Mouse (Mus musculus) spleen, postnatal 10 days (tissue): Measurements from ENCODE around the gene Pdia4.
"Not testable (repeated sequence)": the region's sequence is repeated elsewhere in the genome, so short reads cannot be mapped to it uniquely, and the experiment has no call there.

Source experiments
- DNase-seq, 2 experiments: peaks; one replicate each; pipeline ENCODE4 v3.0.0; 2021 to 2022; ENCODE audit warnings: low spot score in 2 of 2

Gene Pdia4

DNA sequence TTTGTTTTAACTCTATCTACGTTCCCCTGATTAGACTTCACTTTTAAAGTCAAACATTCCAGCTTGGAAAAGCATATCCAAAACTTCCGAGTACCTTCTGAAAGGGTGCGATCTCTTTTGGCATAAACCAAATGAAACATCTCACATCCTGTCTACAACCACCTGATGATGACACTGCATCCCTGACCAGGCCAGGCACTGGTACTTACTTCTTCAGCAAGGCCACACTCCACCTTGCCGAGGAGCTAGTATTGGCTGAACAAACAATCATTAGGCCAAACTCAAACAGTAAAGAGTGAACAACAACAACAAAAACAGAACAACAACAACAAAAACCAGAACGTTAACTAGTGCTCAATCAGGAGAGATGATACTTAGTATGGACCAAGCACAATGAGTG, 1.9 kb downstream of the Pdia4 start:
- DNase-seq = no peak

DNA sequence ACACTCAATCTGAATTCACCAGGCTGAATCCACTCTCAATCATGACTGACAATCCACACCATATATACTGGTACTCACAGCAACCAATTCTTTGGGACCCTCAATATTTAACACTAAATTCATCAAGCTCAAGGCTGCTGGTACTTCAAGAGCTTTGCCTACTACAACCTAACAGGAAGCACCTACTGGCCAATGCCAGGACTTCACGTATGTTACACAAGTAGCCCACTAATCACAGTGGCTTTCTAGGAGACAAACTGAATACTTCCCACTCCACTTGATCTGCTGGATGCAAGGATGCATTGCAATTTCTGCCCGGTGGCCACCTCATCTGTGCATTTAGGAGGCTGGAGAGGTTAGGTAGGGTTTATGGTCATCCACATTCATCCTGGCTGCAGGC, 3.0 kb downstream of the Pdia4 start:
- no peak for DNase-seq

DNA sequence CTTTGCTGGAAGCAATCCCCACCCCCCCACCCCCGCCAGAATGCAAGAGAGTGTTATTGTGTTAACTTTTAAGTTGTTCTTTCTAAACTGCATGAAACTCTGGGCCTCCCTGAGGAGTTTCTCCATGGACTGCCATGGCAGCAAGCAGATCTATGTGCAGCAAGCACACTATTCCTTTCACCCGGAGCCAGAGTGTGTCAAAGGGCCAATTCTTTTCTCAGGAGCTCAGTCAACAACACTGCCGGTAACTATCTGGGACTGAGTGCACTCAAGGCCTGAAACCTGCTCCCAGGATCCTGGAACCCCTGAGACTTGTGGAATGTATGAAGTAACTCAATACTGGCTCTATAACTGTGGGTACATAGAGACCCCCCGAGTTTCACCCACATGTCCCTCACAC, 4.2 kb downstream of the Pdia4 start:
- no peak for DNase-seq

DNA sequence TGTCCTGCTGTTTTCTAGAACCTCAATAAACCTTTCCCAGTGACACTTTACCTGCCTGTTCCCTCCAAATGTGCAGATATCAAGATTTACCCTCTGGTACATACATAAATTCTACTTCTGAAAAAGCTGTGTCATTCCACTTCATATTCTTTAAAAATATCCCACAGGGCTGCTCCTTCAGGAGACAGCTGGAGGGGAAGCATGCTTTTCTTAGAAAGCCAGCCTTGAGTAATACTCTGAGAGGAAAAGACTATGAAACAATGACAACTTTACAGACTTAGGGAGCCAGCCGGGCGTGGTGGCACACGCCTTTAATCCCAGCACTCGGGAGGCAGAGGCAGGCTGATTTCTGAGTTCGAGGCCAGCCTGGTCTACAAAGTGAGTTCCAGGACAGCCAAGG, 4.7 kb downstream of the Pdia4 start:
- no peak for DNase-seq

DNA sequence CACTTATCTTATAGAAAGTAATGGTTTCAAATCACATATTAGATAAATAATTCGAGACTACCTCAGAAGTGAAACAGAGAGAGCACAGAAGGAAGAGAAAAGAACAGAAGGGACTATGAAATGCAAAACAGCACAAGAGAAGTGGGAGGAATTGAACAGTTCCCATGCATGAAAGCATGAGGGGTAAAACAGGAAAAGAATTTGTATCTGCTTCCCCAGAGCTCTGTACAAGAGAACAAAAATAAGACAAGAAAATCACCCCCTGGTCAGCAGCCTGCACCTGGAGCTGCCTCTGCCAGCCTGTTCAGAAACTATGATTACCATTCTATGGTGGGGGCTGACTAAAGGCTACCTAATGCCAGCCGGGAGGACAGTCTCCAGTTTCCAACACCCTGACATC, 5.8 kb downstream of the Pdia4 start:
- DNase-seq = no peak

DNA sequence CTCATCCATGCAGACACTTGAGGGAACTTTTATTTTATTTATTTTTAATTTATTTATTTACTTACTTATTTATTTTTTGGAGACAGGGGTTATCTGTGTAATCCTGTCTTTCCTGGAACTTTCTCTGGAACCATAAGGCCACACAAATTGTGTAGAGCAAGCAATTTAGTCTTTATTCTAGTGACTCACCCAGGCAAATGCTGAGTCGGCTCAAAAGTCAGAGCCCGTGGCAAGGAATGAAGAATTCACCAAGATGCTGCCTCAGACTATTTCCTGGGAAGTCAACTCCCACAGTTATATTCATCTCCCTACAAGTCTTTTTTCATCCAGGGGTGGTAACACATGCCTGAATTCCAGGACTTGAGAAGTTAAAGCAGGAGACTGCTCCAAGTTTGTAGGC, 7.7 kb downstream of the Pdia4 start:
- no peak for DNase-seq

DNA sequence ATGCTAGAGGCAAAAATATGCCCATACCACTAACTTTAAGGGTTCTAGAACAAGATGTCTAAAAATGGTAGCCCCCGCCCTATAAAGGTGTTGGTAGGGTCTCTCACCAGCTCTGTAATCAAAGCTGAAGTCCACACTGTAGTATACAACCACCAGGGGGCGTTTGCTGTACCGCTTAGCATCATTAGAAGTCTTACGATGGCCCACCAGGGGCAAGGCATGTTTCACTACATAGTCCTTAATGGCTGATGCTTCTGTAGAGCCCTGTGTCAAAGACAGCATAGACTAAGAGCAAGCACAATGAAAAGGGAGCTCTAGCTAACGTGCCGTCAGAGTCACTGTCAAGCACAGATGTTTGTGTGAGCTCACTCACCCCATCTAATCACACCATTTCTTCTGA, 14.2 kb downstream of the Pdia4 start:
- DNase-seq = peak; percentile 35 to 71

DNA sequence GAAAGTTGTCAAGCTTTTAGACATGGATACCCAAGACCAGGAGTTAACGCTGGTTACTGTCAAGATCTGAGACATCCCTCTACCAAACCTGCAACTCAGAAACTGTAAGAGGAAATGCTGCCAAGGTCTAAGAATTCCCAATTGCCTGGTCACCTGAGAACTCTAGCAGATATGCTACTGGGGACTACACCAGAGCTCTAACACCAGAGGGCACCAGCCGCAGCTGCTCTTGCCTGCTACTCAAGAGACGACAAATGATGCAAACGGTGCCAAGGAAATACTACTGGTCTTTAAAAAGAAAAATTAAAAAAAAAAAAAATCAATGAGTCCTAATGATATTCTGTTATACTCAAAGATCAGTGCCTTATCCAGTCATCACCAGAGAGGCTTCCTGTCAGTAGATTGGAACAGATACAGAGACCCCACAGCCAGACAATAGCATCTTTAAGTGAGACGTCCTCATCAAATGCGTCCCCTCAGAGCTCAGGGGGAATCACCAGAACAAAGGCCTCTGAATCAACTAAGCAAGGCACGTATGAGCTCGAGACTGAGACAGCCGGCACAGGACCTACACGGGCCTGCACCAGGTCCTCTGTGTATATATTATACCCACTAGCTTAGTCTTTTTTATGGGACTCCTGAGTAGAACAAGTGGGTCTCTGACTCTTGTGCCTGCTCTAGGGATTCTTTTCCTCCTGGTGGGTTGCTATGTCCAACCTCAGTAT, 19.0 kb downstream of the Pdia4 start:
- peak in 1 of 2 experiments; percentile 50 for DNase-seq

DNA sequence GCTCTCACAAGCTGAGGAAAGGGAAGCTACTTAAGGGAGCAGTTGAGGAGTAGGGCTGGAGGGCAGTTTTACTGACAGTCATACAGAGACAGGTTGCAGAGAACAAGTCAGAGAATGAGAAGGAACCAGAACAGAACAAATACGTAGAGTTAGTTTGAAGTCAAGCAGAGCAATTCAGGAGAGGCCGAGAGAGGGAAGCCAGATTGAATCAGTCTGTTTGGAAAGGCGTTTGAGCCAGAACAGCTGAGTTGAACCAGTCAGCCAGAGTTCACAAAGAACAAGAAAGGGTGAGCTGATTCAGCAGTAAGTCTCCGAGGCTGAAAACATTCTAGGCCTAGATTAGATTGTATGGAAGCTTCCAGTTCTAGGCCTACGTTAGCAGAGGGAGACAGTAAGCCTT, 19.9 kb downstream of the Pdia4 start:
- DNase-seq = no peak

DNA sequence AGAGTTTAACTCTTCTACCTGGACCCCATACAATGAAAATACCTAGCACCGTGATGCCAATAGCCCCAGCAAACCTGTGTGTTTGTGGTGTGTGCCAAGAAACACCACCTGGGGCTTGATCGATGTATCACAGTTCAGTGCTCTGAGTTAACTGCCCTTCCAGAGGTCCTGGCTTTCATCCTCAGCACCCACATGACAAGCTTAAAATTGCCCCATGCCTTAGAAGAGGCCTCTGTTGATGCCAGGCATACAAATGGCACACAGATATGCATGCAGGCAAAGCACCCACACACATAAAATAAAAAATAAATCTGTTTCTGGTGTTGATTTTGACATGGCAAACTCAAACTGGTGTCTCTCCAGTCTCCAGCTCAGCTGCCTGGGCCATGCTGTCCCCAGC, 20.7 kb downstream of the Pdia4 start:
- no peak for DNase-seq

DNA sequence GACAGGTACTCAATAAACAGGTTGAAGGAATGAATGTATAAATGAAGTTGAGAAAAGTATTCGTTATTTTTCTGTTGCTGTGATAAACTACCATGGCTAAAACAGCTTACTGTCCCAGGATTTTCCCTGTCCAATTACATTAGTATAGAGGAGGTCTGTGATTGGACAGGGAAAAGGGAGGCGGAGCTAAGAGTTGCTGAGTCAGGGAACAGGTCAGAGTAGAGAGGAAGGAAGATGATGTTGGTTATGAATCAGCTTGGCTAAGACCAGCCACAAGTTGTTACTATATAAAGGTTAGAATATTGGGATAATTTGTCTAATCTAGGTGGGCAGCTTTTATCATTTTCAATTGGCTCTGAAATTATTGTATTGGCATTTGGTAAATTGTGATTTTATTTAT, 22.5 kb downstream of the Pdia4 start:
- DNase-seq = peak in 1 of 2 experiments; percentile 66

DNA sequence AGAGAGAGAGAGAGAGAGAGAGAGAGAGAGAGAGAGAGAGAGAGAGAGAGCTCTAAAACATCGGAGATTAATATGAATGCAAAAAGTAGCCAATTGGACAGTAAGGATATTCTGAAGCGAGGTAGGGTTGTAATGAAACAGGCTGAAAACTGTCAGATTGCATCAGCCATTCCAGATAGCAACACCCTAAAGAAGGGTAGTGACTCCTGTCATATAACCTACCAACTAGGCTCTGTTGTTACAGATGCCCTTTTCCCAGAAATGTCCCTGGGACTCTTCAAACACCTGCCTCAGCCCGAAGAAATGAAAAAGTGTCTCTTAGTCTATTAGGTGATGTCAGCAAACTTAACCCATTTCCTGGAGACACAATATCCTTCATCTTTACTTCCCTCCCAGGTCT, 24.4 kb downstream of the Pdia4 start:
- DNase-seq = no peak

DNA sequence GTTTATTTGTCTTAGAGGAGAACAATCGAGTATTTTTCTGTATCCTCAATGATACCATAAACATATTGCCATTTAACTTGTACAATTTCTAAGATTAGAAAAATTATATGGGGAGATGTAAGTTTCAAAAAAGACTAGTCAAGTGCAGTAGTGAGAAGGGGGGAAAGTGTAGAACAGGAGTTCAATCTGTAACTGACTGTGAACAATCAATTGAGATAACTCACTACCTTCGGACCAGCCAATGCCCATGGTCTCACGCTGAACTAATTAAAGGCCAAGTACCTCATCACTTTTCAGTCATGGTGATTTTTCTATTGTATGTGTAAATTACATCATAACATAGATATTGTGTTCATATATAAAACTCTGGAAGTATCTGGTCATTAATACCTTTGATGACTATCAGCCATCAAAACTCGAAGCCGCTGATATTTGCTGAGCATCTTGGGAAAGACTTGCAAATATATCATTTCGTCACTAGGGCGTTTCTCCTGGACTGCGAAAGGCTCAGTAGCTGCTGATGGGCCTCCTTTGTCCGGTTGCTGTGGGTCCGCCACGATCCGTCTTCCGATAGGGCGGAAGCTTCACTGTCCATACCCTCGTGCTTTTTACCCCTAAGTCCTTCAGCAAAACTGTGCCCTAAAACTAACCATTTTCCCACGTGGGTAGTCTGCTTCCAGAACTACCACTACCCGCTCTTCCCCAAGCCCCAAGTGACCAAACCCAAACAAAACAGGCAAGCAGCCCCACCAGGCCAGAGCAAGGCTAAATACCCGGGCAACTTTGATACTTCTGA, 25.1 kb downstream of the Pdia4 start:
- DNase-seq = peak; percentile 63 to 72

DNA sequence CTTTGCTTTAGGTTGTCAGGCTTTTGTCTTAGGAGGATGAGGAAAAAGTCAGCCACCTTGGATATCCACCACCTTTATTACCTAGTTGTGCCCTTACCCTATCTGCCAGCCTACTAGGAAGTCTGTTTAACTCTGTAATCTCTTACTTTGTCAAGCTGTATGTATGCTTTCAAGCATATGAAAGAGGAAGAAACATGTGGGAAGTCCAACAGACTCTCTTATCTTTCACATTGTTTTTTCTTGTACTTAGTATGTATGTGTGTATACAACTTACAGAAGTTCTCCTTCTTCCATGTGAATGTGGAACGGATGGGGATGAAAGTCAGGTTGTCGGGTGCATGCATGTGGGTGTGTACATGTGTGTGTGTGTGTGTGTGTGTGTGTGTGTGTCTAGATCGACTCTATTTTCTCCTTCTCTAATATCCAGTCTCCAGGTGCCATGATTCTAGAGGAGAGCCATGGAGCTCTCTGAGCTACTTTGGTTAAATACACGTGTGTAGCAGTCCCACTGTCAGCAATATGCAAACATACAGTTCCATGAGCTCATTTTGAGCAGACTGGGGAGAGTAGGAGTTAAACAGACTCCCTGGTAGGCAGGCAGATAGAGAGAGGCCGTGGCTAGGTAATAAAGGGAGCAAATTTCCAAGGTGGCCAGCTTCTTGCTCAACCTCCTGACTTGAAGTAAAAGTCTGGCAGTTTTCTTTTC, 28.4 kb downstream of the Pdia4 start:
- DNase-seq = no peak

DNA sequence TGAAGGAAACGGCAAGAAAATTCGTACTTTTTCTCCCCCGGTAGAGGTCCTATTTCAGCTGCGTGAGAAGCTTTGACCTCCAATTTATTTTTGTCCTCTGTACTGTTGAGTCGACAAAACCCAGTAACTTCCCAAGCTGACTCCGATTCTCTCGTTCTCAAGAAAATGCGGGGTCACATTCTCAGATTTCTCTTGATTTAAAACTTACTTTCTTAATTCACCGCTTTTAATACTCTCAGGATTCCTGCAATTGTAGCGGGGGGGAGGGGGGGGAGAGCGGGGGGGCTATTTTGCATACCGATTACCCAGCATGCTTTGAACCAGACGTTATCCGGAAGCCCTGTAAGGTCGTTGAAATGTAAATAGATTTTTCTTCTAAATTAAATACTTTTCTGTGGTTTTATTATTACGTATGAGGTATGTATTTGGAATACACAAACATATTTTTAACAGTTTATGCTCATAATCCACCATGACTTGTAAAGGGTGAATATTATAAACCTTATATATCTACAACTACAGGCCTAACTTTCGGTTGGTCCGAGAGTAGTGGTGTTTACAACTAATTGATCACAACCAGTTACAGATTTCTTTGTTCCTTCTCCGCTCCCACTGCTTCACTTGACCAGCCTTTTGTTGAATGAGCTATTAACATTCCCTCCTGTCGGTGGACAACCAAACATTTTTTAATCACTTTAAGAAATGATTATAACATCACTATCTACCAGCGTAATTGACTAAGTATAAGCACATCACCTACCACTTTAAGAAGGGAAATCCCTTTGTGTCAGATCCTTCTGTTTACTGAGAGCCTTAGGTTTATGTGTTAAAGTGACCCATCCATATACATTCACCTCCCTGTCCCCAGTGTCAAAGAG, 31.9 kb downstream of the Pdia4 start:
- peak in 1 of 2 experiments; percentile 39 for DNase-seq

DNA sequence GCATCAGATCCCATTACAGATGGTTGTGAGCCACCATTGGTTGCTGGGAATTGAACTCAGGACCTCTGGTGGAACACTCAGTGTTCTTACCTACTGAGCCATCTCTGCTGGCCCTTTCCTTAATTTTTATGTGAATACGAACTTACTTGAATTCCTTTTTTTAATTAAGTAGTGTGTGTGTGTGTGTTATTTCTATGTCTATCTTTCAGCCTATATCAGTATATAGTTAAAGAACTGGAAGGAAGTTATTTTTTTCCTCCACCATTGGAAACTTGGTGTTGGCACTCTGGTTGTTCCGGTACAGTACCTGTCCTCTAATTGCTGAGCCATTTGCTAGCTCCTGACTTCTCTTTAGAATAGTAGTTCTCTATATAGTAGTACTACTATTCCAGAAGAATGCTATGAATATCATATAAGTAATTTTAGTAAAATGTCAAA, 32.6 kb downstream of the Pdia4 start:
- DNase-seq = no peak

DNA sequence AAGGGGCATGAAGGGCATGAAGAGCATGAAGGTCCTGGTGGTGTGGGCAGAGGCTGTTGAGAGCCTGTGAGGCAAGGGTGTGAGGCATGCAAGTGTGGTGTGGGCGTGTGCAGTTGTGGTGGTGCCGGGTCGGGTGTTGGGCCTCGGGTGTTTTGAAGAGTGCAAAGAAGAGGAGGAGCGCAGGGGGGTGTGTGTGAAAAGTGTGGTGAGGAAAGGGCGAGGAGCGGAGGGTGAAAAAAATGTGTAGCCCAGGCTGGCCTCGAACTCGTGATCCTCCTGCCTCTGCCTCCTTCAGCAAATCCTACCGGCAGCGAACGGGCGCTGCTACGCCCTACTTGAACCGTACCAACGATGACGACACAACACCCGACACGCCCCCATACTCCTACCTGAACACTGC, 41.5 kb downstream of the Pdia4 start:
- DNase-seq = not testable (repeated sequence)

DNA sequence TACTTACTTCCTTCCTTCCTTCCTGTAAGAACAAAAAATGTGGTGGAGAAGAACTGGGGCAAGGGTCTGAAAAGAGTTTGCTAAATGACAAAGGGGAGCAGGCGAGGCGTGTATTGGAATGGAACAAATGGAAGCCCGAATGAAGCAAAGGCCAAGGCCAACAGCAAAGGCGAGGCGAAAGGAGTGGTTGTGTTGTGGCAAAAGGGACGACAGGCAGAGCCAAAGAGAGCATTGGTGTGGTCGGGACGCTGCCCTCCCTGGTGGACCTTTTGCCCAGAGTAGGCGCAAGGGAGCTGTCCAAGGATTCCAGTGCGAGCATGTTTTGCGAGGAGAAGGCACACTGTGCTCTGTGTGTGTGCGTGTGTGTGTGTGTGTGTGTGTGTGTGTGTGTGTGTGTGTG, 42.1 kb downstream of the Pdia4 start:
- peak in 1 of 2 experiments; percentile 2 for DNase-seq

DNA sequence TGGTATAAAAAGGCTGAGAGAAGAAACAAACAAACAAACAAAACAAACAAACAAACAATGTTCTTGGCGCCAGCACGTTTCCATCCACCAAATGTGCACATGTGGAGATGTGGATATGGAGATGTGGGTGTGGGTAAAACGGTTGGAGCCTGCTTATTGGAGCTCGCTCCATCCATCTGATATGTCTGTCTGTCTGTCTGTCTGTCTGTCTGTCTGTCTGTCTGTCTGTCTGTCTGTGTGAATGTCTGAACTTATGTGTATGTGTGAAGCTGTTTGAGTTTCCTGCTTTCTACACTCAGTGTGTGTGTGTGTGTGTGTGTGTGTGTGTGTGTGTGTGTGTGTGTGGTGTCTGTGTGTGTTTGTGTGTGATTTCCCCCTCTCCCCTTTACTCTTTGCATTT, 43.4 kb downstream of the Pdia4 start:
- peak in 1 of 2 experiments; percentile 11 for DNase-seq

DNA sequence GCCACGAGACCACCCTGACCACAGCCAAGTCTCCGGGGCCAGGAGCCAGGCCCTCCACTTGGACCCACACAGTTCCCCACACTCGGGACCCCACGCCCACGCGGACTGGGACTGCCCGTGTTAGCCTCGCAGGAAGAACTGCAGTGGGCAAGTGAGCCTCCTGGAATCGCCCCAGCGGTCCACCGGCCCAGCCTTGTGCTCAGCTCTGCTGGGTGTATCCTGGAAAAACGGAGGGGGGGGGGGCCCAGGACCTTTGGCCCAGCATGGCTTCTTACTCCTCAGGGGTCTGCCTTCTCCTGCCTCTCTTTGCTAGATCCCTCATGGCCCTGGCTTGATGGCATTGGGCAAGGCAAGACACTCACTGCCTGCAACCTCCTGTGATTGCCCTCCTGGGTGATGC, 44.7 kb downstream of the Pdia4 start:
- not testable (repeated sequence) for DNase-seq

DNA sequence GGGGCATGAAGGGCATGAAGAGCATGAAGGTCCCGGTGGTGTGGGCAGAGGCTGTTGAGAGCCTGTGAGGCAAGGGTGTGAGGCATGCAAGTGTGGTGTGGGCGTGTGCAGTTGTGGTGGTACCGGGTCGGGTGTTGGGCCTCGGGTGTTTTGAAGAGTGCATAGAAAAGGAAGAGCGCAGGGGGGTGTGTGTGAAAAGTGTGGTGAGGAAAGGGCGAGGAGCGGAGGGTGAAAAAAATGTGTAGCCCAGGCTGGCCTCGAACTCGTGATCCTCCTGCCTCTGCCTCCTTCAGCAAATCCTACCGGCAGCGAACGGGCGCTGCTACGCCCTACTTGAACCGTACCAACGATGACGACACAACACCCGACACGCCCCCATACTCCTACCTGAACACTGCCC, 45.9 kb downstream of the Pdia4 start:
- DNase-seq = peak in 1 of 2 experiments; percentile 2

DNA sequence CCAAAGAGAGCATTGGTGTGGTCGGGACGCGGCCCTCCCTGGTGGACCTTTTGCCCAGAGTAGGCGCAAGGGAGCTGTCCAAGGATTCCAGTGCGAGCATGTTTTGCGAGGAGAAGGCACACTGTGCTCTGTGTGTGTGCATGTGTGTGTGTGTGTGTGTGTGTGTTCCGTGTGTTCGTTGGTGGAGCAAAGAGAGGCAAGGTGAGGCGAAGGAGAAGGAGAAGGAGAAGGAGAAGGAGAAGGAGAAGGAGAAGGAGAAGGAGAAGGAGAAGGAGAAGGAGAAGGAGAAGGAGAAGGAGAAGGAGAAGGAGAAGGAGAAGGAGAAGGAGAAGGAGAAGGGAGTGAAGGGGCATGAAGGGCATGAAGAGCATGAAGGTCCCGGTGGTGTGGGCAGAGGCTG, 50.5 kb downstream of the Pdia4 start:
- peak; percentile 19 to 24 for DNase-seq
